Mouse (Mus musculus) right cerebral cortex, postnatal 14 days (tissue): ENCODE data around the gene Rap1b.
A peak's percentile ranks its signal among the peaks of the same experiment; 100 is the strongest.
"Not testable (repeated sequence)": the region's sequence is repeated elsewhere in the genome, so short reads cannot be mapped to it uniquely, and the experiment has no call there.

Source experiments
- DNase-seq: peaks from one replicate; pipeline ENCODE4 v3.0.0; 2022

The Rap1b gene

DNA sequence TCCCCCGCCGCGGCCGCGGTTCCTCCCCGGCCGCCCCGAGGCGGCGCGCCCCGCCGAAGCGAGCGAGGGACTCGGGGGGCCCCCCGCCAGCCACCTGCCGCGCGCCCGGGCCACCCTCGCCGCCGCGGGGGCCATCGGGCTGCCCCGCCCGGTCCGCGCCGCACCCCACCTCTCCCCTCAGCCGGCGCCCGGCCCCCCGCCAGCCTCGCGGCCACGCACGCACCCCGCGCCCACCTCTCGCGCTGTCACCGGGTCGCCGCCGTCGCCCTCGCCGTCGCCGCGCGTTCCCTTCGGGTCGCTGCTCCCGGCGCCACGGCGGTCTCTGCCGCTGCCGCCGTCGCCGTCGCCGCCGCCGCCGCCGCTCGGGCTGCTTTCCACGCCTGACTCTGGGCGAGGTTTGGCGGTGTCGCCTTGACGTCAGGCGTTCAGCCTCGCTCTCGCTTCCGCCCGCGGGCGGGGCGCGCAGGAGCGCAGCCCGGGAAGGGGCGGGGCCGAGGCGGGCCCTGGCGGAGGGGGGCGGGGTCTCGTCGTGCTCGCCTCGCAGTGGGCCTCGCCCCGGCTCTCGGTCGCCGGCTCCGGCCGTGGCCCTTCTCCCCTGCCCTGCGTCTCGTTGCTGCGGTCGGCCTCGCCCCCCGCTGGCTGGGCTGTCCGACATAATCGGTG is at the start of gene Rap1b:
Rap1b (minus strand) TSS at position 439 of the 663 bp plus-strand sequence.
- peak; percentile 96 for DNase-seq

DNA sequence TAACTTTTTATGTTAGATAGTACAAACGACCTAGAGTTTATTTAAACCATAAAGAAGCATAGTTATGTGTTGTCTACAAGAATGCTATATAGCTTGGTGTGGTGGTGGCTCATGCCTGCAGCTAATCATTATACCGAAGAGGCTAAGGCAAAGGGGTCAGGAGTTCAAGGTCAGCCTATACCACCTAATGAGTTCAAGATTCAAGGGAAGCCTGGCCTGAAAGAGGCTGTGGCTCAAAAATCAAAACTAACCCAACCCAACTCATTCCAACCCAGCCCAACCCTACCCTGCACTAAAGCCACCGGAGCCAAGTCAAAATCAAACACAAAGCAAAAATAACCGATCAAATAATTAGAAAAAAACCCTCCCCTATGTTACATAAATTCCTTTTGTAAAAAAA is 49.4 kb upstream of the Rap1b start:
- no peak for DNase-seq

DNA sequence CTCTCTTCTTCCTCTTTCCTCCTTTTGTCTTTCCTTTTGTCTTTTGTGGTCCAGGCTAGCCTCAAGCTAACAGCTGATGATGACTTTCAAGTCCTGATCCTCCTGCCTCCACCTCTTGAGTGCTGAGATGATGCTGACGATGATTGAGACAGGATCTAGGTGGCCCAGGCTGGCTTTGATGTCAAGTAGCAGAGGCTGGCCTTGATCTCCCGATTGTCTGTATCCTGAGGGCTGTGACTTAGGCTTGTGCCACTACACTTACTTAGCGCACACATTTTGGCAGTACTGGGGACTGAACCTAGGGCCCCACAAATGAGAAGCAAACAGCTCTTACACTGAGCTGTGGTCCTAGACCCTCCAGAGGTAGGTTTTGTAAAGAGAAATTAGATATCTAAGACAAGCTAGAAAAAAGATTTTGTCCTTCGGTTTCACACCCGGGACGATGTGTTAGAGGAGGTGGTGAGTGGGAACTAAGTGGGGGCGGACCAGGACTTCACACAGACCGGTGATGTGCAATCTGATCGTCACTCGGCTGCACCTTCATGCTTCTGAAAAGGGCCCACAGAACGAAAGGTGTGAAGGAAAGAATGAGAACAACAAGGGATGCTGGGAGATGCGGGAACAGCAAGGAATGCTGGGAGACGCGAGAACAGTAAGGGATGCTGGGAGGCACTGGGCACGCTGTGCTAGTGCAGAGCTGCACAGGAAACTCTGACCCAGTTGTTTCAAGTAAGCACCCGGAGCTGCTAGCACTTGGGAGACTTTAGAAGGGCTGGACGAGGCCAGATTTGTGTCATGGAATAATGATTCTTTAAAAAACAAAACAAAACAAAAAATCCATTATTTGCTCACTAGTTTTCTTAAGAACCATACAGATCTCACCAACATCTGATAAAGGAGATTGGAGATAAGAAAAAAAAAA is 48.5 kb upstream of the Rap1b start:
- no peak for DNase-seq

DNA sequence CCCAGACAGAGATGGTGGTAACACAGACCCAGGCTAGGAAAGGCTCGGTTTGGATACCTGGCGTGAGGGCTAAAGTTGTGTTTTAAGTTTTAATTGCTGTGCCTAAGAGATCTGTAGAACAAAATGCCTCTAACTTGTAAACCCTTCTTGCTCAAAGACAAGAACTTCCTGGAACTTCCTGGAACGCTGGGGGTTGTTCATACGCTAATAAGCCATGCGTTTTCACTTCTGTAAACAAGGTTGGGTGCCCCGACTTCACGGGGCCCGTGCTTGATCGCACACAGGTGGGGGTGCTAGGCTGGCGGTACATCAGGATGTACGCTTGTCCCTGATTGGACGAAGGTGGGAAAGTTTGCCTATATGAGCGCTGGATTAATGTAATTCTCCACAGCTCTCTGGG is 47.3 kb upstream of the Rap1b start:
- not testable (repeated sequence) for DNase-seq

DNA sequence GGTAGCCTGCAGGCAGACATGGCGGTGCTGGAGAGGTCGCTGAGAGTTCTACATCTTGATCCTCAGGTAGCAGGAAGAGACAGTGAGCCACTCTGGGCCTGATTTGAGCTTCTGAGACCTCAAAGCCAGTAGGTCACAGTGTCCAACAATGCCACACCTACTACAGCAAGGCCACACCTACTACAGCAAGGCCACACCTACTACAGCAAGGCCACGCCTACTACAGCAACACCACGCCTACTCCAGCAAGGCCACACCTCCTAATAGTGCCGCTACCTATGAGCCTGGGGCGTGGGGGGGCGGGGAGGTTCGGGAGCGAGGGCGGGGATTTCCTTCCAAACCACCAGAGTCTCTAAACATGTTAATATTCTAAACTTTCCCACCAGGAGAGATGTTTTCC is 45.5 kb upstream of the Rap1b start:
- no peak for DNase-seq

DNA sequence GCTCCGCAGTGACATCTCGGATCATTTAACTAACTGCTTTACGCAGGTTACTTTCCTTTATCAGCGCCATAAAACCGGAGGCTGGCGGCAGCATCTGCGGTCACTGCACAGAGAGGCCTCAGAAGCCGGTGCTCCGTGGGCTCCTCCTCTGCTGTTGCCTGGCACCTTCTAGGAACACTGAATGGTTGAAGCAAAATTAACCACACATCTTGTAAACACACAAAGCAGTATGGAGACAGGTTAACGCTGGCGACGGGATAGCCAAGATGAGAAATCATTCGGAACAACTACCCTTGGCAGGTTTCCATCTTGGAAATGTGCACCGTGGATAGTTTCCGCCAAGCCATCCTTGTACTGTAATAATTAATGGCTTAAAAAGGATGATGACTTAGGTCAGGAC is 43.0 kb upstream of the Rap1b start:
- DNase-seq = no peak

DNA sequence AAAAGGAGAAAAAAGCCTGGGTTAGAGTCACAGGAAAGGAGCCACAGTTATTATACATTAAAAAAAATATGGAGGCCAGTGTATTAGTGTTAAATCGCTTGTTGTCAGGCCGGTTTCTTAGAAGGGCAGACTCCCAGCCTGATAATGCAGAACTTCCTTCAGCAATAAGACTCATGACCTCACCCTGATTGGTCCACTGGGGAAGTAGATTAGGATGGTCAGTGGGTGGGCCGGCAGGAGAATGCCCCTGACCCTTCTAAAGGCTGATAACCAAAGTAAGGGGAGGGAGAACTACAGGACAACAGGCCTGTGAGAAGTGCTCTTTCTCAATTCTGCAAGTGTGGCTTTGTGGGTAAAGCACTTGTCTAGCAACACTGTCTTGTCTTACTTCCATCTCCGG is 39.5 kb upstream of the Rap1b start:
- no peak for DNase-seq

DNA sequence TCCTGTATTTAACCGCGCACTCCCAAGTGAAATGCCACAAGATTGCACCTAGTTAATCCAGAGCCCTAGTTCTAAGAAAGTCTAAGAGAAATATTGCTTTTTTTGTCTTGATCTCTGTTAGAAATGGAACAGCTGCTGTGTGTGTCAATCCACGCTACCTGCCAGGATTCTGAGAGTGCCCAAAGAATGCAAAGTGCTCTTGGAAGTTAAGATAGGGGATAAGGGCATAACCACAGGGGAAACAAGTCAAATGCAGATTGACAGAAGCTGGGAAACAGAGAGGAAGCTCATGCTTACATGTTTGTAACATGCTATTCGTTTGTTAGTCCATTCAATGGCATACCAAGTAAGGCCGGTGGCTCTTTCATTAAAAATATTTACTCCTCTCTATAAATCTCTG is 38.9 kb upstream of the Rap1b start:
- DNase-seq = no peak

DNA sequence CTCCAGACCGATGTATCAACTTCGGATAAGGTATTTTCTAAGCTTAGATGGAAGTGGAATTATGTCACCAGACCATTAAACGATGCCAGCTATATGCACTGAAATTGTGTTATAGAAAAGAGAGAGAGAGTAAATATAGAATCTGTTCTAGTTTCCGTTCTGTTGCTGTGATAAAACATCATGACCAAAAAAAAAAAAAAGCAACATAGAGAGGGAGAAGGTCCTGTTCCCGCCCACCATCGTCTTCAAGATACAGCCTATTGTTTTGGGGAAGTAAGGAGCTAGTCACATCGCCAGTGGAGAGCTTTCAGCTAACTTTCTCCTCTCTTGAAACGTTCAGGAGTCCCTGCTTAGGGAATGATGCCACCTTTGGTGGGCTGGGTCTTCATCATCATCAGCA is 37.6 kb upstream of the Rap1b start:
- no peak for DNase-seq

DNA sequence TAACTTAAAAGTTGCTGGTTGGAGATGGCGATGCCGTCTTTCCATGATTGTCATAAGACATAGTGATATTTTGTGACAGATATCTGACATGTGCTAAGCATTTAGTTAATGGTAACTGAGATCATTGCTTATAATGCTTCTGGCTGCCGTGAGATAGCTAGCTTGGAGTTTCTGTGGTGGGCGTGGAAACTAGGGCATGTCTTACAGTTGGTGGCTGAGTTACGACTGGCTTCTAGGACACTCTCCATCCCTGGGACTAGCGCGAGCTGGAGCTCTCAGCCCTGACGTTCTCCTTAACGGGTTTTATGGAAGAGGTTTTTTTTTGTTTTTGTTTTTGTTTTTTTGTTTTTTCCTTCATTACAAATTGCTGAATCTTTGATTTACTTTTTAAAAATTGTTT is 32.8 kb upstream of the Rap1b start:
- DNase-seq = no peak

DNA sequence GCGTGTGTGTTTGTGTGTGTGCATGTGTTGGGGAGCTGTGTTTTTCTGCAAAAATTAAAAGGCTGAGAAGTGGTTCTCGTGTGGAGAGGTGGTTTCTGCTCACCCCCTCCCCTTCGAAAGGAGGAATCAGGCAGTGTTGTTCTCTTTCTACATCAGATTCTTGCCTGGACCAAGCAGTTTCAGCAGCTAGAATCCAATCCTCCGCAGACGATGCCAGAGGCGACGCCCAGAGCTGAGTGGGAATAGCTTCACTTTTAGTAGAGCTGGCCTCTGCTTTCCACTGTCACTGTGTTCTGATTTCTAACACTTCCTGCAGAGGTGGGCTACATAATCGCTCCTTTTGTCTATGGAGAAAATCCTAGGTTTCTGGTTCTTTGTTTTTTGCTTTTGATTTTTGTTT is 31.0 kb upstream of the Rap1b start:
- peak; percentile 18 for DNase-seq

DNA sequence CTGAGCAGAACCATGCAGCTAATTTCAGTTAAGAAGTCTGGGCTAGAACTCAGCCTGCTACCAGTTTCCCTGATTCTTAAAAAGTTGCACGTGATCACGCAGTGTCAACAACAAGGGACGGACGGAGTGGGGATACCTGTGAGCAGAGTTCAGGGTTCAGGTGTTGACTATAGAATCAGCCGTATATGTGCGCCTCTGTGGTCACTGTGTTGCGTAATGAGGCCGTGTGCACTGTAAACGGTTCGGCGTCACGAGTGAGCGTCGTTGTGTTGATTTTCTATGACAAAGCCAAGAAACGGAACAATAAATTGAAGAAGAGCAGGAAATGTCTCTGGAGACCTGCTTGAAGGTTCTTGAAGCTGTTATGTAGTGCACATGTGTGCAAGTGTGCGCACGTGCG is 30.6 kb upstream of the Rap1b start:
- no peak for DNase-seq

DNA sequence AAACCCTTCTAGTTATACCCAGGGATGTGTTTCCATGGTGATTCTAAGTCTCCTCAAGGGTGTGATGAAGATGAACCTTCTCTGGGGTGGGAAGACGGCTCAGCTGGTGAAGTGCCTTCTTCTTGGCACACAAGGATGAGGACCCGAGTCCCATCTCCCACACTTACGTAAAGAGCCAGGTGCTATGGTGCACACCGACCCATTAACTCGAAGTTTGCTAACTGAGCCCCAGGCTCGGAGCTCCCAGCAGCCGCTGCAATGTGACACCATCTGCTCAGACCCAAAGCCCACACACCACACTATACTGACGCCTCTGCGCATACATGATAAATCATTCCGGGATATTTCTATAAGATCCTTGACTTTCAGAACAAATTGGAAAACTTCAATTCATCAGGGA is 29.1 kb upstream of the Rap1b start:
- DNase-seq = peak; percentile 35

DNA sequence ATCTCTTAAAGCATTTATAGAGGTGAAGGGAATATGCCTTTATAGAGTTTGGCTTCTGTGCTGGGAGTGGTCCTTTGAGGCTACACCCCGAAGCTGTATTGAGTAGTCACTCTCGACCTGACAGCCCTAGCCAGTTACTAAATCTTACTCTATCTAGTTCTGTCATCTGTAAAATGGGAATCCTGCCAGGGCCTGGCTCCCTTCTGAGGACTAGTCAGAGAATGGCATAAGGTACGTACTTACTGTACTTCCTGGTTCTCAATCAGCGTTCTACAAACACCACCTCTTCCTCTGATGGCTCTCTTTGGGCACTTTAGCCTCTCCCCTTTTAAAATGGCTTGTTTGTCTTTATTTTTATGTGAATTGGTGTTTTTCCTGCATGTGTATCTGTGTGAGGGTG is 28.1 kb upstream of the Rap1b start:
- peak; percentile 19 for DNase-seq

DNA sequence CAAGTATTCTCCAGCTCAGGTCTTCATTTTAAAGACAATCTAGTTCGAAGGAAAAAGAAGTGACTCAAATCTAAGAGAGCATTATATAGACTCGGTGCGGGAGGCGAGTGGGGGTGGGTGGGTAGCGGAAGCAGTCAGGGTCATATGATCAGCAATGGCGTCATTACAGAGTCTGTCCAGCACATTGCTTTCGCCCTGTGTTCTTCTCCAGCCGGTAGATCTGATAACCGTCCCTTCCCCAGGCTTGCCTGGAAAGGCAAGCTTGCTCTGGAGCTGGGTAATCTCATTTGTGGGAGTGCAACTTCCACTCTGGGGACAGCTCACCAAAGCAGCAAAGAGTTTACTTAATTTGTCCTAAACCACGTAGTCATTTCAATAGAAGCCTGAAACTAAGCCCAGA is 26.6 kb upstream of the Rap1b start:
- DNase-seq = no peak

DNA sequence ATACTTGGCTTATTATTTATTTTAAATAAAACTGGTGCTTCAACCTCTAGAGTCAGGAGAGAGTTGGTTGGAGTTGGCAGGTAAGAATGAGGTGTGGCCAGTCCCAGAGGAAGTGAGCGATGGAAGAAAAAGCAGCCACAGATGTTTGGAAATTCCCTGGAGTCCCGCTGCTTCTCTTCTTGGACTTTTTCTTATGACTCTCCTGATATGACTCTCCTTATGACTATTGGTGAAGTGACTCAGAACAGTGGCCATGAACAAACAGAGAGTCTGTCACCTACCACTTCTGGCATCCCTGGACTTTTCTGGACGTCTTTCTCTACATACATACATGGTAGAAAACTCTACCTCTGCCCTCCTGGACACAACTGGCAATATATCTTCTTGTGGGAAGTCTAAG is 21.5 kb upstream of the Rap1b start:
- DNase-seq = no peak

DNA sequence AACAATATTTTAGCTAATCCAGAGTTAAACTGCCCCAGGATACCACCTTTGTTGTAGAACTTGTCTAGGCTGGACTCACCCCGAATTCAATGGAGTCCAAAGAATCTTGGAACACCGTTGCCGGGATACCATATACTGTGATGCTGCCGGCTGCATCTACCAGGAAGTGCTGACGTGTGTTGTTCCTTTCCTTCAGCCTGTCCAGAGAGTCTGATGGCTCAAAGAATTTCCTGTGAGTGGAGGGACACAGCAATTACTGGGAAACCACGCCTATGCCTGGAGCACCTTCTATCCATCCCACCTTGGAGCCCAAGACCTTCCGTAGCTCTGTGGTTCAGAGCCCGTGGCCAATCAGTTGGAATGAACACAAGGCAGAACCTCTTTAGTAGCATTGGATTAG is 20.8 kb upstream of the Rap1b start:
- DNase-seq = no peak

DNA sequence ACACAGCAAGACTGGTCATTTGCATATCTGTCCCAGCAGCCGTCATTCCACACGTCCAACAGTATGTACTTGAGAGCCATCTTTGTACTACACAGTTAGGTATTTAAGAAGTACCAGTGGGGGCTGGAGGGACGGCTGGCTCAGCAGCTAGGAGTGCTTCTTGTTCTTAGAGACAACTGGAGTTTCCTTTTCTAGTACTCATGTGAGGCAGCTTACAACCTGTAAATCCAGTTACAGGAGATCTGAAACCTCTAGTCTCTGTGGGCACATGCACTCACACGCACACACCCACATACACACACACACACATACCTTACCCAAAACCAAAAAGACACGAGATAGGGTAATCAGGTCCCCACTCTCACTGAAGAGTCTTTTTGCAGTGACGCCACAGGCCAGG is 18.9 kb upstream of the Rap1b start:
- DNase-seq = no peak

DNA sequence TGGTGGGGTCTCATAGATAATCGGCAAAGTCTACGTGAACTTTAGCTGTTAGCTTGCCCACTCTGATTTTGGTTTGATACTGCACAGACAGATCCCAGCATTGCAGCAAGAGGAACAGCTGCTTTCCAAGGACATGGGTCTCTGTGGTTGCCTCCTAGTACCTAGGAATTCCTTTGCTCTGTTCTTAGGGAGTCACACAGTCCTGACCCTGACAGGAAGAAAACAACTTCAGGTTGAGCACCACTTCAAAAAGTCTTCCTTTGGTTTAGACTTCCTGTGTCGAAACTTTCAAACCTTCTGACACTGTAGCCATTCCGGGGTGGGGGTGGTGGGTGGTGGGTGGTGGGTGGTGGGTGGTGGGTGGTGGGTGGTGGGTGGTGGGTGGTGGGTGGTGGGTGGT is 18.4 kb upstream of the Rap1b start:
- DNase-seq = no peak

DNA sequence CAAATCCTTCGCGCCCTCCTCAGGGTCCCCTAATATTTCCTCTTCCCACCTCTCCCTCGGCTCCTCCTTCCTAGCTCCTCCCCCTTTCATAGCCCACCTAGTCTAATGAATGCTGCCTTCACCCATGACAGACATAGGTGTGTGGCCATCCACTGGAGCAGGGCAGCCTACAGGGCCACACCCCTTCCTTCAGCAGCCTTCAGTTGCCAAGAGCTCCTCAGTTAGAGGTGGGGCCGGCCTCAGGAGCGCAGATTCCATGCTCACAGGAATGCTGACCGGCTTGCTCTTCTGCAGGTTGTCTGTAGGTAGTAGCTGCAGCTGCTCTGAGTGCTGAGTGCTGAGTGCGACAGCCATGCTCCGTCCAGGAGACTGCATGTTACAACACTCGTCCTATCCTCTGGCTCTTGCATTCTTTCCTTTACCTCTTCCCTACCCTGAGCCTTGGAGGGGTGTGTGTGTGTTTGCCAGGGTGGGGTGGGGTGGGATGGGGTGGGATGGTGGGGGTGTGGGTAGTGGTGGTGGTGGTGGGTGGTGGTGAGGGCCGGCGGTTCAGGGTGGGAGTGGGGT is 16.3 kb upstream of the Rap1b start:
- no peak for DNase-seq

DNA sequence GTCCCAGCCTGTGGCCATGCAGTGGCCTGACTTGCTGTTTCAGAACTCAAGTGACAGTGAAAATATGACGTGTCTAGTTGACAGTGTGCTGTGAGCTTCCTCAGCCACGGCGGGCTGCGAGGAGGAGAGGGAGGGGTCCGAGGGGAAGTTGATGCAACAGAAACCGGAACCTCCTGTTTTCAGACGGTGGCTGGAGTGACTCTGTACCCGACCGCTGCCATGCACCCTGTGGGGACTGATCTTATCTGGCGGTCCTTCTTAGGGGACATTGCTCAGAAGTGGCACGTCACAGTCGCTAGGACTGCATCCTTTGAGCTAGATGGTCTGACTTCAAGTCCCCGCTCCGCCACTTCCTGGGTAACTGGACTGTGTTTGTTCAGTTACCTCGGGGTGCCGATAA is 15.1 kb upstream of the Rap1b start:
- peak; percentile 19 for DNase-seq

DNA sequence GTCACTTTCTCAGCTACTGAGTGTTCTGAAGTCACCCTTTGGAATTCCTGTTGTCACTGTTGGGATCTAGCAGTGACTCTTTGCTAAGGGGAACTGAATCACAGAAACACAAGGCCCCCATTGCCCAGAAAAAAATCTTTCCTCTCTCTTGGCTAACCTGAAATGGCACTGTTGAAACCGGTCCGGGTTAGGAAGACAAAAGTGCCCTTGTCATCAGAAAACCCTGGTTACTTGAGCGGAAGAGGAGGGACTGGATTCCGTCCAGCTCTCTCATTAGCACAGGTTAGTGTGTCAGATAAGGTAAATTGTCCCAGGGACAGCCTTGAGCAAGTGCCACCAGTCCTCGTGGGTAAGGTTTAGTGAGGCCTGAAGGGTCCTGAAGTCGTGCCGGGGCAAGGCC is 14.5 kb upstream of the Rap1b start:
- no peak for DNase-seq

DNA sequence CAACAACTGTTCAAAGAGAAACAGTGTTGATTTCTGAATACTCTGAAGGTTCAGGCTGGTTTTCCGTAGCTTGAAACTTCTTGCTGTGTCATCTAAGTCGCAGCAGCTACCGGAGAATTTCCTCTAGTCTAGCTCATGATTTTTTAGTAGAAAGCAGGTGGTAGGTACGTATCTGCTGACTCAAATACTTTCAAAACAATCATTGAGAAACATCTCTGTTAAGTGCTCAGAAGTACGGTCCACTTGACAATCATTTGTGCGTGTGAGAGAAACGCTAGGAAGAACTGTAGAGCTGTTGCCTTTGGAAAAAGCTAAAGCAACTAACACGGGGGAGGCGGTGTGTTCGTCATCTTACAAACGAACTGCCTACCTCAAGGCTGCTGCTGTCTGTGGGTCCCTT is 14.0 kb upstream of the Rap1b start:
- DNase-seq = no peak

DNA sequence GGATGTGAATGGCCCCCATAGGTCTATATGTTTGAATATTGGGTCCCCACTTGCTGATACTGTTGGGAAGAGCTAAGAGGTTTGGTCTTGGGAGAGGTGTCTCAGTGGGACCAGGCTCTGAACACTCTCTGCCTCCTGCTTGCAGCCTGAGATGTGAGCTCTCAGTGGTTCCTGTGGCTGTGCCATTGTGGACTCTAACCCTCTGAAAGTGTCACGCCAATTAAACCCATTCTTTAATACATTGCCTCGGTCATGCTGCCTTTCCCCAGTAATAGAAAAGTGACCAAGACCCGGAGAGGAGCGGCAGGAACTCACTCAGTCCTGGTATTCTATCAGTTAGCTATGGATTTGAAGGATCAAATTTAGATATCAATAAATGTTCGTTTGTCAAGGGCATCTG is 12.4 kb upstream of the Rap1b start:
- no peak for DNase-seq
